Mouse (Mus musculus) embryonic facial prominence, embryonic 12.5 days (tissue): ENCODE measurements around the gene E030018B13Rik. TPM values are rescaled to one million over a fixed set of nuclear protein-coding genes. Genes with fewer than 3 reads are reported as not detected.

ENCODE experiments used
- ATAC-seq: fragments of 200-750 bp; cut with Nextera tagmentation; 2 replicates; pipeline ENCODE4 v1.8.0; 2017; ENCODE audit not compliant: insufficient number of reproducible peaks, insufficient read depth, low FRiP score, low TSS enrichment
- H3K27ac ChIP-seq: fragments of 300-500 bp; sonication (generic); 2 replicates; pipeline ENCODE4 v1.5.1; 2016; ENCODE audit warnings: mild to moderate bottlenecking
- H3K27me3 ChIP-seq: fragments of 300-500 bp; sonication (generic); 2 replicates; pipeline ENCODE4 v1.6.1; 2016; ENCODE audit warnings: mild to moderate bottlenecking, moderate library complexity
- H3K36me3 ChIP-seq: fragments of 300-500 bp; sonication (generic); 2 replicates; pipeline ENCODE4 v1.6.1; 2016; ENCODE audit warnings: mild to moderate bottlenecking
- H3K4me1 ChIP-seq: fragments of 300-500 bp; sonication (generic); 2 replicates; pipeline ENCODE4 v1.6.1; 2016
- H3K4me2 ChIP-seq: fragments of 300-500 bp; sonication (generic); replicated peaks from 2 replicates; pipeline ENCODE4 v1.6.1; 2016; ENCODE audit warnings: mild to moderate bottlenecking, moderate library complexity
- H3K4me3 ChIP-seq: fragments of 300-500 bp; sonication (generic); 2 replicates; pipeline ENCODE4 v1.5.1; 2016; ENCODE audit warnings: mild to moderate bottlenecking
- H3K9ac ChIP-seq: fragments of 300-500 bp; sonication (generic); 2 replicates; pipeline ENCODE4 v1.6.1; 2016; ENCODE audit warnings: mild to moderate bottlenecking, moderate library complexity
- H3K9me3 ChIP-seq: fragments of 300-500 bp; sonication (generic); 2 replicates; pipeline ENCODE4 v1.6.1; 2016; ENCODE audit warnings: mild to moderate bottlenecking, moderate library complexity
- WGBS: fragments of 180-500 bp; shearing (Covaris S2); methylation state at CpG from one replicate; pipeline ENCODE4 v1.1.7; 2016; 5-methylcytosine and 5-hydroxymethylcytosine counted together
- polyA plus RNA-seq: library from polyadenylated mRNA; unstranded; fragments of >200 nt; fragmentation: Nextera tagmentation; extraction: Ambion mirVana; gene quantifications from 2 replicates; pipeline ENCODE4 v1.2.1, GENCODE M21; 2016

The E030018B13Rik gene
- polyA plus RNA-seq, 1 experiment from 2014 or later, result not detected

DNA sequence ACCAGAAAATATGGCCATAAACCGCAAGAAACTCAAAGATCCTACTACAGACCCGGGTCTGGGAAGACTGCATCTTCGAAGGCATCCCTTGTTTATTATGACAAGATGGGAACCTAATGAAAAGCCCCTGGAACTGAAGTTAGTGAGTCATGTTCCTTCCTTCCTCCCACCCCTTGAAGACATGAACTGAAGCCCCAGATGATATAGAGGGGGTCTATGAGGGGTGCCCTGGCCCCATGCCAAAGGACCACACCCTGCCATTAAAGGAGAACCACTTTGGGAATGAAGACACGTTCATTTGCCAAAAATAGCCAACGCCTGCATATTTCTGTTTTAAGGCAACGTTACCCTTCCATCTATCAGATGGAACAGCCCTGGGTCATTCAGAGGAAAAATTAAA is 28.0 kb upstream of the E030018B13Rik start:
- H3K9ac ChIP-seq, result no peak overlapping the region
- no peak overlapping the region for H3K27ac ChIP-seq
- WGBS, result 69% methylated on average over 6 of the region's 6 CpGs
- ATAC-seq, result no peak
- H3K9me3 ChIP-seq, result no peaks in the 10 kb centered on the region
- H3K27me3 ChIP-seq, result no peaks in the 10 kb centered on the region
- 0 out of 2 replicates have a peak, but pooled peaks cover 3% of the 10 kb centered on the region for H3K4me1 ChIP-seq
- peaks cover 11% of the 10 kb centered on the region; the same call in 1 of the 2 replicates for H3K36me3 ChIP-seq
- no peak overlapping the region for H3K4me3 ChIP-seq
- no peak overlapping the region for H3K4me2 ChIP-seq

DNA sequence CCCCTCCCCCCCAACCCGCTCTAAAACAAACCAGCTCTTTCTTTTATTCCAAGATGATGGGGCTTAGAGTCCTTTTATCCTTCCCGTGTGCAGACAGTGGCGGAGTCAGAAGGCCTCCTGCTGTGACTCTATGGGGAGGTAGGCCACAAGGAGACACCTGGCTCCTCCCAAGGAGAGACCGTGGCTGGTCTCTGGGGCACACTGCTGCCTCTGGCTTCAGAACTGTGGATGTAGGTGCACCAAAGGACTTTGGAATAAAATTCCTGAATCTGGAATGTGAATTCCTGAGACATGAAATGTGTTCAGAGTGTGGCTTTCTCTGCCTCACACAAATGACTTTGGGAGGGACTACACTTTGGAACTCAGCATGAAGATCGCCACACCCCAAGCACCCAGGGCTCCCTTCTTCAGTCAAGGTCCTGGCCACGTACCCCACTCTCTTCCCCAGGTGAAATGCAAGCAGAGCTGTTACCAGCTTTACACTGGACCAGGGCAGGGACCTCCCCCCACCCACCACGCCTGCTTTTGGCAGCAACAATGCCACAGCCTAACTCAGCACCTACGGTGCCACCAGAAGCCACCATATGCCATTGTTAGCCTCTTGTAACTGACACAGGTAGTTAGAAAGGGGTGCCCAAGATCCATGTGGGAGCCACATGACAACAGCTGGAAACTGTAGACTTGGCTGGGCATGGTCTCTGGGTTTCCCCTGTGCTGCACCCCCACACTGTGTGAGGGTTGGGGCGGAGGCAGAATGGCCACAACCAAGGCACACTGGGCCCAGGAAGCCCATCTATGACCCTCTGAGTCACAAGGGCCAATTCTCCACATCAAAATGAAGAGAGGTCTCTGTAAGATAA is 27.3 kb upstream of the E030018B13Rik start:
- Histone ChIP-seq H3K4me1 (0 out of 2 replicates have a peak, but pooled peaks cover 3% of the 10 kb centered on the region), H3K36me3 (peaks cover 11% of the 10 kb centered on the region; the same call in 1 of the 2 replicates), H3K9ac (no peak overlapping the region), H3K27ac (no peak overlapping the region), H3K4me3 (no peak overlapping the region), H3K27me3 (no peaks in the 10 kb centered on the region), H3K4me2 (no peak overlapping the region), H3K9me3 (no peaks in the 10 kb centered on the region)
- WGBS, result 71% methylated on average over 9 of the region's 9 CpGs
- ATAC-seq, result no peak

DNA sequence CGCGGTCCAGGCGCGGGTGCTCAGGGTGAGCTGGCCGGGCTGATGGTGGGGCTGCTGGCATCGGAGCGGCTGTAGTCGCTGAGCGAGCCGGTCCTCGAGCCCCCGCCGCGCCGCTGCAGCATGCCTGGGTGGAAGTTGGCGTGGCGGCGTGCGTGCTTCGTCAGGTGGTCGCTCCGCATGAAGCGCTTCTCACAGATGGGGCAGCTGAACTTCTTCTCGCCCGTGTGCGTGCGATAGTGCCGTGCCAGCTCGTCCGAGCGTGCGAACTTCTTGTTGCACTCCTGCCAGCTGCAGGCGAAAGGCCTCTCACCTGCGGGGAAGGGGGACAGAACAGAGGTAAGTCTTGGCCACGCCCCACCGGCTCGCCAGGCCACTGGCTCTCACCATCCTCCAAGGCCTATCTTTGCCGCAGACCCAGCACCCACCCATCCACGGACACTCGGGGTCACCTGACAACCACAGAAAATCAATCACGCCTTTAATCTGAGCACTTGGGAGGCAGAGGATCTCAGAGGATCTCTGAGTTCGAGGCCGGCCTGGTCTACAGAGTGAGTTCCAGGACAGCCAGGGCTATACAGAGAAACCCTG is 25.1 kb upstream of the E030018B13Rik start:
- 72% methylated on average over 43 of the region's 43 CpGs for WGBS
- Histone ChIP-seq H3K4me3 (no peak overlapping the region), H3K4me1 (peaks cover 9% of the 10 kb centered on the region; the same call in 1 of the 2 replicates), H3K9ac (no peak overlapping the region), H3K9me3 (no peaks in the 10 kb centered on the region), H3K4me2 (no peak overlapping the region), H3K36me3 (peaks cover 11% of the 10 kb centered on the region; the same call in 1 of the 2 replicates), H3K27me3 (no peaks in the 10 kb centered on the region), H3K27ac (no peak overlapping the region)
- ATAC-seq, result no peak

DNA sequence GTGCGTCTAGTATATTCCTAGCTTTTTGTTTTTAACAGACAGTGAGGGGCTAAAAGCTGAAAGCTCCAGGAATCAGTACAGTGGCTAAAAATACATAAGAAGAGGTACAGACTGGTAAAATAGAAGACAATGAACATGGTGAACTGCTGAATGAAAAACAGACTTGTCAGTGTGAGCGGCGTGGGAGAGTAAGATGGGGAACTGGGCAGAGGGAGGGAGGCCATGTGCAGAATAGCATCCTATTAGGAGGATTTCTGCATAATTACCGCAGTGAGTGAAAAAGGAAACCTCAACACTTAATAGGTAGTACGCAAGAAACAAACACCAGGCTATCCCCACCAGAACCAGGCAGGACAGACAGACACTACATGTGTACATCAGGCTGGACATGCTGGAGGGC is 23.5 kb upstream of the E030018B13Rik start:
- H3K9me3 ChIP-seq, result no peaks in the 10 kb centered on the region
- peaks cover 11% of the 10 kb centered on the region; the same call in 1 of the 2 replicates for H3K36me3 ChIP-seq
- H3K9ac ChIP-seq, result no peak overlapping the region
- ATAC-seq, result no peak
- peaks cover 20% of the 10 kb centered on the region for H3K4me1 ChIP-seq
- H3K4me2 ChIP-seq, result no peak overlapping the region
- H3K27me3 ChIP-seq, result no peaks in the 10 kb centered on the region
- WGBS, result 88% methylated on average over 5 of the region's 5 CpGs
- H3K4me3 ChIP-seq, result no peak overlapping the region
- H3K27ac ChIP-seq, result no peak overlapping the region

DNA sequence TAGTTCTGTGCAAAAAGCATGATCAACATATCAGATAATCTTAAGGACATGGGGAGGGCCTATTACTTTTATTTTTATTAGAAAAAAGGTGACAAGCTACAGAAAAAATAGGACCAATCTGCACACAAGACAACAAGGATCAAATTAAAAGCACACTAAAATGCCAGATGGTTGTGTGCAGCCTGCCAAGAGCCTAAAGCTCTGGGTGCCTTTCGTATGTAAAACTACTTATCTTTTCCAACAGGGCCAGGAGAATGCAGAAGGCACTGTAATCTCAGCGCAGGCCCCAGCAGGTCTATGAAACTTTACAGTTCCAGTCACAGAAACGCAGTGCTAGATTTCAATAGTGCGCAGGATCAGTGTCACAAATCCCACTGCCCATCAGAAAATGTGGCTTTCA is 22.9 kb upstream of the E030018B13Rik start:
- Histone ChIP-seq H3K27me3 (no peaks in the 10 kb centered on the region), H3K36me3 (peaks cover 11% of the 10 kb centered on the region; the same call in 1 of the 2 replicates), H3K4me2 (no peak overlapping the region), H3K27ac (no peak overlapping the region), H3K4me3 (no peak overlapping the region), H3K4me1 (peaks cover 20% of the 10 kb centered on the region), H3K9me3 (no peaks in the 10 kb centered on the region), H3K9ac (no peak overlapping the region)
- 60% methylated on average over 4 of the region's 4 CpGs for WGBS
- no peak for ATAC-seq

DNA sequence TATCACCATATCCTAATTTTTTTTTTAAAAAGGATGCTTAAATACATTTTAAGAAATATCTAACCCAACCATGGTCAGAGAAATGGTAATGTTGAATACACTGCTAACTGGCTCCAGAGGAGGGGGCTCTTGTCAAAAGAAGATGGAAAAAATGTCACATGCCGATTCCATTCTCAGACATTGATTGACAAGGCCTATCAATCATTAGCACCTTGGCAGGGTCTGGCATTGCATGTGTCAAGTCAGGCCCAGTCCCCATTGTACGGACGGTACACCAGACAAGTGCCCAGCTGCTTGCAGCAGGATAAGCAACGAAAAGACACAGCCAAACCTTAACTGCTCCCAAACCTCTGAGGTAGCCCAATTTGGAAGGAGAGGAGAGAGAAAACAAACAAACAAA is 22.0 kb upstream of the E030018B13Rik start:
- no peak overlapping the region for H3K4me2 ChIP-seq
- ATAC-seq, result no peak
- H3K36me3 ChIP-seq, result 0 out of 2 replicates have a peak, but pooled peaks cover 5% of the 10 kb centered on the region
- H3K9me3 ChIP-seq, result no peaks in the 10 kb centered on the region
- no peak overlapping the region for H3K4me3 ChIP-seq
- peaks cover 17% of the 10 kb centered on the region for H3K4me1 ChIP-seq
- no peak overlapping the region for H3K27ac ChIP-seq
- no peaks in the 10 kb centered on the region for H3K27me3 ChIP-seq
- WGBS, result 83% methylated on average over 4 of the region's 4 CpGs
- no peak overlapping the region for H3K9ac ChIP-seq

DNA sequence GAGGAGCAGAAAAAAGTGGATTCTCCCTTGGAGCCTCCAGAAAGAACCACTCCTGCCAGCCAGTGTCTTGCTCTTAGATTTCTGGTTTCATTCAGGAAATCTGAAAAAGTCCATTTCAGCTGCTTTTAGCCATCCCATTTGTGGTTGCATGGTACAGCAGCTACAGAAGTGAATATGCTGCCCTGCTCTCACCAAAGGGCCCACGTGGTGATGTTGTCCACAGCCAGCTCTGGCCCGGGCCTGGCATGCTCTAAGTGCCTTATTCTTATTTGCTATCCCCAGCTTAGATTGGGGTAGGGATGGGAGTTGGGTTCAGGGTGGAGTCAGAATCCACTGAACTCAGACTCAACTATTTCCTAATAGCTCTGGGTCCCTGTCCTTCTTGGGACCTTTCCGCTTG is 21.4 kb upstream of the E030018B13Rik start:
- 87% methylated on average over 3 of the region's 3 CpGs for WGBS
- H3K9ac ChIP-seq, result no peak overlapping the region
- H3K27ac ChIP-seq, result no peak overlapping the region
- no peaks in the 10 kb centered on the region for H3K36me3 ChIP-seq
- ATAC-seq, result no peak
- H3K9me3 ChIP-seq, result no peaks in the 10 kb centered on the region
- H3K27me3 ChIP-seq, result no peaks in the 10 kb centered on the region
- peaks cover 17% of the 10 kb centered on the region for H3K4me1 ChIP-seq
- H3K4me3 ChIP-seq, result no peak overlapping the region
- H3K4me2 ChIP-seq, result no peak overlapping the region

DNA sequence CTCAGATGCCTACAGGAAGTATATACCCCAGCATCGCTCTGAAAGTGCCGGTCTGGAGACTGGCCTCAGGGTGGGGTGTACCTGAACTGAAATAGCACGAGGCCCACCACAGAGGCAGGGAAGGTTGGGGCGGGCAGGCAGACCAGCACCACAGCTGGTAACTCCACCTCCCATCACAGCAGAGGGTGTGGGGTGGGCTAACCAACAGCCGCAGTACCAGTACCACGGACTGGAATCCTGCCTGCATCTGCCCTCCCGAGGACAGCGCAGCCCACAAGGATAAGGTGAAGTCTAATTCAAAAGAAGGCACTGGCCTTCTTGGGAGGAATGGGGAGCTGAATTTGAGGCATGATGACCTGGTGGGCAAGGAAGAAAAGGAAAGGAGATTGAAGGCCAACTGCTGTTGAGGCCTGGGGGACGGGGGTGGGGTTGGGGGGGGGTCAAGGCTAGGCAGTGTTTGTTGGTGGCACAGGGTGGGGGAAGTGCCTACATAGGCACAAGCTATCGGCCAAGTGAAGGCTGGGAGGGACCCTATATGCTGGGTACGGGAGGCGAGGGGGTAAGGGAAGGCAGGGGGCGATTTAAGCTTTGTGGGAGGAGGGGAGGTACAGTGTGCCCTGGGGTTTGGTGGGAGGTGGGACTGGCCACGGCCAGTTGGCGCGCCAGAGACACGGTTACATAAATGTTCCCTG is 20.2 kb upstream of the E030018B13Rik start:
- Histone ChIP-seq H3K9ac (0 out of 2 replicates have a peak overlapping the region, but pooled peaks have one; percentile 36), H3K4me1 (peaks cover 17% of the 10 kb centered on the region), H3K27me3 (no peaks in the 10 kb centered on the region), H3K36me3 (no peaks in the 10 kb centered on the region), H3K27ac (no peak overlapping the region), H3K9me3 (no peaks in the 10 kb centered on the region), H3K4me2 (peak overlapping the region; percentile 60), H3K4me3 (peak overlapping the region; percentile 31)
- ATAC-seq, result peak; percentile 49
- 17% methylated on average over 17 of the region's 17 CpGs for WGBS

DNA sequence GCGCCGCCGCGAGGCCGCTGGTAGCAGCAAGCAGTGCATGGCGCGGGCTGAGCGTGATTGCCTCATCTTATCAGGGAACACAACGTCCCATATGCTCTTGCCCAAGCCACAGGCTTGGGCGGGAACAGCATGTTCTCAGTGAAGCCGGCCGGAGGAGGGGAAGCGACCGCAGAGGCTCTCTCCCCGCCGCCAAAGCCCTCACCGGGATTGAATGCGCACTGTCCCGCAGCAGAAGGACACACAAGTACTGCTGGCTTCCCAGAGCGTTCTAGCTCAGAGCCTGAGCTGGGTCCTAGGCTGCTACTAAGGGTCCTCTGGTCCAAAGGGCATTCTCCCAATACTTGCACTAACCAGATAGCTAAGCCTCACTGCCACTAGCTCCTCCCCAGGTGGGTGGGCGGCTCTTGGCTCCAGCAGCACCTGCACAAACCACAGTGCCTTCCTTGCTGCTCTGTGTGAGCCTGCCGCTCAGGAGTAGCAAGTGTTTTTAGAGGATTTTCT is 19.6 kb upstream of the E030018B13Rik start:
- no peaks in the 10 kb centered on the region for H3K36me3 ChIP-seq
- no peaks in the 10 kb centered on the region for H3K27me3 ChIP-seq
- peak overlapping the region; percentile 31 for H3K4me3 ChIP-seq
- WGBS, result under 1% methylated on average over 22 of the region's 22 CpGs
- no peaks in the 10 kb centered on the region for H3K9me3 ChIP-seq
- peak overlapping the region; percentile 60 for H3K4me2 ChIP-seq
- peaks cover 17% of the 10 kb centered on the region for H3K4me1 ChIP-seq
- H3K9ac ChIP-seq, result peak overlapping the region; percentile 36; the same call in 1 of the 2 replicates
- H3K27ac ChIP-seq, result no peak overlapping the region
- ATAC-seq, result peak; percentile 61

DNA sequence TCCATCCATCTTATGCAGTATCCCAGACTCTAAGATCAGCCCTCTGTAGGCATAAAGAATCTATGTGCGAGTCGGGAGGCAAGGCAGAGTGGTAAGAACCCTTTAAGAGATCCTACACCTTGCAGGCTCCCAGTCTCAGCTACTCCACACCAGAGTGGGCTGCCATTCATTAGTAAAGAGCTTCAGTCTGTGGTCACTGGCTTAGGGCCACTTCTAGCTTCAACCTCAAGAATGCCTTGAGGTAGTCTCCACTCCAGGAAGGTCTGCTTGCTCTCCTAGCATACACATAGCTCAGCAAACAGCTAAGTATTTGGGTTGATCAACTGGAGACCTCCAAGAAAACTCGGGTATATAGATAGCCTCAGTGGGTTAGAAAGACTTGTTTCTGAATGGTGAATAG is 19.0 kb upstream of the E030018B13Rik start:
- Histone ChIP-seq H3K9ac (no peak overlapping the region), H3K9me3 (no peaks in the 10 kb centered on the region), H3K4me1 (peaks cover 17% of the 10 kb centered on the region), H3K4me2 (peak overlapping the region; percentile 60), H3K27ac (no peak overlapping the region), H3K4me3 (no peak overlapping the region), H3K36me3 (no peaks in the 10 kb centered on the region), H3K27me3 (no peaks in the 10 kb centered on the region)
- 51% methylated on average over 3 of the region's 3 CpGs for WGBS
- ATAC-seq, result no peak

DNA sequence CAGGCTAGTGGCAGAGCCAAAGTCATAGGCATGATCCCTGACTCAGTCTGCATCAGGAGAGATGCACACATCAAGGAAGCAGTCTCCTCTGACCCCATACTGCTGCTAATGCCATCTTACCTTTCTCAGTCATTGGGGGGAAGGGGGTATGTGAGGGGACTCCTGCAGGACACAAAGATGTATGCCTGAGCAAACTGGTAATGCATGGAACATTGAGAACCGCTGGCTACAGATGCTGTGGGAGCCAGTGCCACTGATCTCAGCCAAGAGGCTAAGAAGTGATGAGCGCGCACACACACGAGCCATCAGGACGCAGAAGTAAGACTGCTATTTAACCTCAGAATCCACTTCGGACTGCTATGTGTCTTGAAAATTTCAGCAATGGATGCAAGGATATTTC is 18.5 kb upstream of the E030018B13Rik start:
- ATAC-seq, result no peak
- Histone ChIP-seq H3K36me3 (no peaks in the 10 kb centered on the region), H3K9ac (no peak overlapping the region), H3K4me1 (peaks cover 22% of the 10 kb centered on the region), H3K4me2 (no peak overlapping the region), H3K4me3 (no peak overlapping the region), H3K27ac (no peak overlapping the region), H3K27me3 (no peaks in the 10 kb centered on the region), H3K9me3 (no peaks in the 10 kb centered on the region)
- 91% methylated on average over 6 of the region's 6 CpGs for WGBS
